9 mouse cellular contexts compared by ENCODE assay signal in genomic region chr2:93955886-93956285, GRCm38 (mm10). TPM values are rescaled to one million over a fixed set of nuclear protein-coding genes. Genes with fewer than 3 reads are reported as not detected.
A peak's percentile ranks its signal among the peaks of the same experiment; 100 is the strongest.
DNase-seq lines count a peak whose midpoint lies in the region; ATAC-seq and TF ChIP-seq lines count a peak whose summit lies in the region.
"Had no signal": no experiment of that assay in that cellular context is flagged by ENCODE, and none has a peak within 500 bp of the region (broad histone marks: within the 10 kb centered on the region; RNA-seq: fewer than 3 reads in every experiment).

No protein-coding gene starts in this region.

- H3K27me3 ChIP-seq in heart, embryonic 12.5 days (replicated peaks): peaks cover 60% of the 10 kb centered on the region
- peaks cover 8% of the 10 kb centered on the region for H3K27me3 ChIP-seq in thymus, adult 2 months (ENCODE audit: control insufficient read depth, insufficient read depth, low read length)
- H3K27me3 ChIP-seq in liver, embryonic 12.5 days (replicated peaks): peaks cover 94% of the 10 kb centered on the region

- under 1% methylated on average over 31 of the region's 31 CpGs for WGBS in heart, embryonic 12.5 days
- 1% methylated on average over 31 of the region's 31 CpGs for WGBS in thymus, adult 2 months
- under 1% methylated on average over 31 of the region's 31 CpGs for WGBS in liver, embryonic 12.5 days (ENCODE audit: insufficient replicate concordance)

- peak overlapping the region; percentile 81 for H3K9ac ChIP-seq in heart, embryonic 12.5 days
- peak overlapping the region; percentile 41; the same call in 1 of the 2 replicates for H3K9ac ChIP-seq in liver, embryonic 12.5 days

- TF ChIP-seq POLR2A in thymus, adult 2 months (IDR thresholded peaks at IDR 0.05; ENCODE audit: control insufficient read depth, extremely low read depth, insufficient read depth, low read length, poor library complexity): no peak

- no peak for DNase-seq in heart, postnatal 4 days
- no peak for DNase-seq in thymus, adult 2 months
- no peak for DNase-seq in thymus, postnatal 25 days
- no peak for DNase-seq in Muller cell, postnatal 12 days (ENCODE audit: inconsistent ontology term)
- DNase-seq in cerebellum, adult 8-10 months: no peak
- no peak for DNase-seq in gastrocnemius, postnatal 4 days (ENCODE audit: low spot score in 2 of 2)

- peaks cover 19% of the 10 kb centered on the region for H3K4me1 ChIP-seq in heart, embryonic 12.5 days (replicated peaks)
- peaks cover 10% of the 10 kb centered on the region for H3K4me1 ChIP-seq in thymus, adult 2 months (replicated peaks; ENCODE audit: control insufficient read depth, insufficient read depth, low read length)
- peaks cover 4% of the 10 kb centered on the region; the same call in 1 of the 2 replicates for H3K4me1 ChIP-seq in liver, embryonic 12.5 days

- no peaks in the 10 kb centered on the region for H3K36me3 ChIP-seq in heart, embryonic 12.5 days
- no peaks in the 10 kb centered on the region for H3K36me3 ChIP-seq in thymus, adult 2 months (ENCODE audit: control insufficient read depth, insufficient read depth, low read length)
- no peaks in the 10 kb centered on the region for H3K36me3 ChIP-seq in liver, embryonic 12.5 days

- TF ChIP-seq CTCF in thymus, adult 2 months (IDR thresholded peaks at IDR 0.05; ENCODE audit: borderline replicate concordance, control insufficient read depth, extremely low read depth, insufficient read depth, low read length, poor library complexity): no peak

- H3K4me2 ChIP-seq in heart, embryonic 12.5 days: peak overlapping the region; percentile 89
- peak overlapping the region; percentile 73 for H3K4me2 ChIP-seq in liver, embryonic 12.5 days

- no peak for ATAC-seq in heart, embryonic 12.5 days (ENCODE audit: insufficient number of reproducible peaks, low FRiP score)
- no peak for ATAC-seq in liver, embryonic 12.5 days

- no peaks in the 10 kb centered on the region for H3K9me3 ChIP-seq in heart, embryonic 12.5 days (replicated peaks)
- no peaks in the 10 kb centered on the region for H3K9me3 ChIP-seq in liver, embryonic 12.5 days (replicated peaks)

- 0 out of 2 replicates have a peak overlapping the region, but pooled peaks have one; percentile 4 for H3K27ac ChIP-seq in heart, embryonic 12.5 days (ENCODE audit: poor library complexity, severe bottlenecking)
- H3K27ac ChIP-seq in thymus, adult 2 months (ENCODE audit: control insufficient read depth, insufficient read depth, low read length): no peak overlapping the region
- no peak overlapping the region for H3K27ac ChIP-seq in liver, embryonic 12.5 days

- H3K4me3 ChIP-seq in heart, embryonic 12.5 days: peak overlapping the region; percentile 63
- peak overlapping the region; percentile 20; the same call in 1 of the 2 replicates for H3K4me3 ChIP-seq in thymus, adult 2 months (ENCODE audit: control insufficient read depth, insufficient read depth, low read length)
- H3K4me3 ChIP-seq in liver, embryonic 12.5 days: peak overlapping the region; percentile 52

RNA-seq across cellular contexts. Expression of gene Gm13889, which starts 1.1 kb away (rescaled TPM):
- 5.9 and 6.9 TPM in 2 replicates for polyA plus RNA-seq in heart, embryonic 12.5 days (2016; fragmentation: Nextera tagmentation; extraction: Ambion mirVana)
- total RNA-seq in heart, postnatal 4 days (2021): 10 to 100 TPM; 24.2 to 26.7 TPM
- polyA plus RNA-seq in thymus, adult 2 months (2012; rRNA removed): 7.4 and 8.6 TPM in 2 replicates
- 3.2 and 3.8 TPM in 2 replicates for polyA plus RNA-seq in liver, embryonic 12.5 days (2016; fragmentation: Nextera tagmentation; extraction: Ambion mirVana)
- total RNA-seq in gastrocnemius, postnatal 4 days (2021): 10 to 100 TPM; 29.8 to 35.1 TPM

RNA-seq across cellular contexts. Expression of gene Gm27027, which starts 40.3 kb away (rescaled TPM):
- polyA plus RNA-seq in heart, embryonic 12.5 days (2016; fragmentation: Nextera tagmentation; extraction: Ambion mirVana): not detected in 2 replicates
- 1 to 10 TPM in 1 of 2 experiments, not detected in 1; 1.8 TPM for total RNA-seq in heart, postnatal 4 days (2021)
- not detected in 2 replicates for polyA plus RNA-seq in thymus, adult 2 months (2012; rRNA removed)
- polyA plus RNA-seq in liver, embryonic 12.5 days (2016; fragmentation: Nextera tagmentation; extraction: Ambion mirVana): not detected in 2 replicates
- total RNA-seq in gastrocnemius, postnatal 4 days (2021): not detected
- total RNA-seq: common myeloid progenitor, adult 5-6 weeks had no signal

RNA-seq across cellular contexts. Expression of gene Alkbh3, which starts 54.7 kb away (rescaled TPM):
- polyA plus RNA-seq in heart, embryonic 12.5 days (2016; fragmentation: Nextera tagmentation; extraction: Ambion mirVana): 60.3 and 63.1 TPM in 2 replicates
- total RNA-seq in heart, postnatal 4 days (2021): 10 to 100 TPM; 72.4 to 82.2 TPM
- 44.5 and 54.3 TPM in 2 replicates for polyA plus RNA-seq in thymus, adult 2 months (2012; rRNA removed)
- polyA plus RNA-seq in liver, embryonic 12.5 days (2016; fragmentation: Nextera tagmentation; extraction: Ambion mirVana): 41.6 and 41.8 TPM in 2 replicates
- 10 to 100 TPM; 67.6 to 70.5 TPM for total RNA-seq in gastrocnemius, postnatal 4 days (2021)
